Mouse (Mus musculus) small intestine, adult 2 months (tissue): ENCODE measurements around the gene Tpcn2.

Experiments used
- CTCF ChIP-seq: fragments of 200-500 bp; IDR thresholded peaks from 2 replicates; pipeline ENCODE4 v1.5.1; 2012; ENCODE audit warnings: low read depth, mild to moderate bottlenecking, control low read depth, inconsistent platforms, low read length, moderate library complexity, mixed read lengths; ENCODE audit not compliant: insufficient replicate concordance, insufficient read length; ENCODE audit errors: extremely low read depth
- POLR2A ChIP-seq: fragments of 200-500 bp; IDR thresholded peaks from 2 replicates; pipeline ENCODE4 v1.6.1; 2012; ENCODE audit warnings: low read depth, mild to moderate bottlenecking, control low read depth, inconsistent platforms, low read length, moderate library complexity

- TF ChIP-seq POLR2A (no peak), CTCF (no peak)
Observed at GRCm38 (mm10) chr7:145189342-145189741, 94.5 kb downstream of the Tpcn2 start.
